ENCODE assay signal across 9 mouse cellular contexts in the genomic region with DNA sequence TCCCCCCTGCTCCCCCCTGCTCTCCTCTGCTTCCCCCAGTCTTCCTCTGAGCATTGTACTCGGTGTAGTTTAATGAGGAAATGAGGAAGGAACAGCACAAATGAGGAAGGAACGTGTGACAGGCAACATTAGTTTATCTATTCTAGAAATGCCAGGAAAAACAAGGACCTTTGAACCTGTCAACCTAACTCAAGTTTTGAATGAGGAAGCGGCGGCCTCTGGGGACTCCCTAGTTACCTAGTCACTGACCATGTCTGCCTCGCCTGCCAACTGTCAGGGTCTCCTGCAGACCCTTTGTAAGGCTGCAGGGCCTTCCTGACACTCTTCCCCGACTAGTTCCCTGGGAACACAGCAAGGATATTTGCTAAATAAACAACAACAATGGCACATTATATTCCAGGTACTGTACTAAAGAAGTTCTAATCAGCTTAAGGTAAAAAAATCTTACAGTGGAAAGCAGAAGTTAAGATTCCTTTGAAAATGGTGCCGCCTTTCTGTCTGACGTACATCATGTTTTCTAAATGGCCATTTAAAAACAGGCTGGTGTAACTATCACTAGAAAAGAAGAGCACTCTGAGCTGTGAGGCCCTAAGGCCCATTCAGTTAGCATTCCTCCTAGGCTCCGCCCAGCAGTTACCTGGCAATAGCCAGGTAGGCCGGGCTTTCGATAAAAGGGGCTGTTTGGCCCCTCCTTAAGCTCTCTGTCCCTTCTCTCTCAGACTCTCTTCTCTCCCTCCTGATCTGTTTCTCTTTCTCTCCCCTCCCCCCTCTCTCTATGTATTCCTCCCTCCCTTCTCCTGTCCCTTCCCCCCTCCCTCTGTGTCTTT. TPM values are rescaled to one million over a fixed set of nuclear protein-coding genes. Genes with fewer than 3 reads are reported as not detected.
A peak's percentile ranks its signal among the peaks of the same experiment; 100 is the strongest.
DNase-seq lines count a peak whose midpoint lies in the region; ATAC-seq and TF ChIP-seq lines count a peak whose summit lies in the region.
"Had no signal": no experiment of that assay in that cellular context is flagged by ENCODE, and none has a peak within 500 bp of the region (broad histone marks: within the 10 kb centered on the region; RNA-seq: fewer than 3 reads in every experiment).

No protein-coding gene starts in this region.

- intact Hi-C loops in left cerebral cortex, adult 2 months (cut with DNase I), result no loop called here

- 33% methylated on average over 11 of the region's 11 CpGs for WGBS in forebrain, embryonic 10.5 days
- 28% methylated on average over 11 of the region's 11 CpGs for WGBS in forebrain, embryonic 12.5 days
- WGBS in kidney, postnatal 0 days, result 22% methylated on average over 11 of the region's 11 CpGs
- WGBS in neural tube, embryonic 13.5 days, result 20% methylated on average over 11 of the region's 11 CpGs
- 66% methylated on average over 11 of the region's 11 CpGs for WGBS in cerebellum, adult 2 months

- H3K27ac ChIP-seq in forebrain, embryonic 10.5 days, result peak overlapping the region; percentile 48; the same call in 1 of the 2 replicates
- H3K27ac ChIP-seq in forebrain, embryonic 12.5 days, result no peak overlapping the region
- H3K27ac ChIP-seq in kidney, postnatal 0 days, result peak overlapping the region; percentile 54; the same call in 1 of the 2 replicates
- peak overlapping the region; percentile 33; the same call in 1 of the 2 replicates for H3K27ac ChIP-seq in neural tube, embryonic 13.5 days (replicated peaks)
- no peak overlapping the region for H3K27ac ChIP-seq in left cerebral cortex, adult 2 months
- H3K27ac ChIP-seq in cerebellum, adult 2 months (ENCODE audit: insufficient read depth, low read length), result no peak overlapping the region

- peaks cover 39% of the 10 kb centered on the region for H3K4me1 ChIP-seq in forebrain, embryonic 10.5 days
- peaks cover 22% of the 10 kb centered on the region for H3K4me1 ChIP-seq in forebrain, embryonic 12.5 days
- peaks cover 27% of the 10 kb centered on the region for H3K4me1 ChIP-seq in kidney, postnatal 0 days (replicated peaks; ENCODE audit: insufficient read depth, low read length)
- peaks cover 36% of the 10 kb centered on the region for H3K4me1 ChIP-seq in neural tube, embryonic 13.5 days (replicated peaks)
- peaks cover 5% of the 10 kb centered on the region; the same call in 1 of the 2 replicates for H3K4me1 ChIP-seq in cerebellum, adult 2 months (ENCODE audit: control insufficient read depth, insufficient read depth, low read length)

- no peak for DNase-seq in forebrain, embryonic 10.5 days (ENCODE audit: extremely low spot score, low spot score)
- peak; percentile 35 for DNase-seq in embryo, embryonic 9.5 days (ENCODE audit: extremely low spot score)
- DNase-seq in kidney, postnatal 0 days (ENCODE audit: low spot score), result peak; percentile 77
- DNase-seq in cerebellum, postnatal 25 days, result no peak
- DNase-seq in left cerebral cortex, adult 2 months (ENCODE audit: extremely low spot score in 1 of 2, low spot score in 2 of 2), result no peak
- DNase-seq in cerebellum, adult 2 months, result no peak
- DNase-seq: heart, postnatal 10 days had no signal

- no peak for TF ChIP-seq POLR2A in cerebellum, adult 2 months (IDR thresholded peaks at IDR 0.05; ENCODE audit: borderline replicate concordance, insufficient read depth, low read length)

- H3K4me2 ChIP-seq in forebrain, embryonic 12.5 days, result no peak overlapping the region
- H3K4me2 ChIP-seq in kidney, postnatal 0 days (ENCODE audit: low read length), result no peak overlapping the region
- no peak overlapping the region for H3K4me2 ChIP-seq in neural tube, embryonic 13.5 days

- TF ChIP-seq CTCF in kidney, postnatal 0 days (IDR thresholded peaks at IDR 0.05; ENCODE audit: low read depth), result no peak
- TF ChIP-seq CTCF in left cerebral cortex, adult 2 months (IDR thresholded peaks at IDR 0.05), result no peak
- TF ChIP-seq CTCF in cerebellum, adult 2 months (IDR thresholded peaks at IDR 0.05; ENCODE audit: borderline replicate concordance, insufficient read depth, low read depth, low read length), result no peak

- no peak for ATAC-seq in forebrain, embryonic 12.5 days (ENCODE audit: low FRiP score)
- no peak; the same call in 1 of the 2 replicates for ATAC-seq in kidney, postnatal 0 days (replicated peaks; ENCODE audit: low FRiP score, low read depth)
- peak; percentile 66 for ATAC-seq in neural tube, embryonic 13.5 days (ENCODE audit: low read depth)

- peaks cover 14% of the 10 kb centered on the region for H3K36me3 ChIP-seq in forebrain, embryonic 10.5 days (replicated peaks)
- H3K36me3 ChIP-seq in forebrain, embryonic 12.5 days (replicated peaks), result peaks cover 13% of the 10 kb centered on the region
- 0 out of 2 replicates have a peak, but pooled peaks cover 9% of the 10 kb centered on the region for H3K36me3 ChIP-seq in kidney, postnatal 0 days (ENCODE audit: insufficient read depth, low read length)
- H3K36me3 ChIP-seq in neural tube, embryonic 13.5 days, result peaks cover 17% of the 10 kb centered on the region

- no peaks in the 10 kb centered on the region for H3K27me3 ChIP-seq in forebrain, embryonic 10.5 days (ENCODE audit: poor library complexity, severe bottlenecking)
- no peaks in the 10 kb centered on the region for H3K27me3 ChIP-seq in forebrain, embryonic 12.5 days
- no peaks in the 10 kb centered on the region for H3K27me3 ChIP-seq in kidney, postnatal 0 days (ENCODE audit: insufficient read depth, low read length)
- no peaks in the 10 kb centered on the region for H3K27me3 ChIP-seq in neural tube, embryonic 13.5 days
- H3K27me3 ChIP-seq in cerebellum, adult 2 months (ENCODE audit: control insufficient read depth, insufficient read depth, low read length), result no peaks in the 10 kb centered on the region

- no peaks in the 10 kb centered on the region for H3K9me3 ChIP-seq in forebrain, embryonic 10.5 days
- no peaks in the 10 kb centered on the region for H3K9me3 ChIP-seq in forebrain, embryonic 12.5 days
- H3K9me3 ChIP-seq in kidney, postnatal 0 days (replicated peaks; ENCODE audit: low read length), result no peaks in the 10 kb centered on the region
- no peaks in the 10 kb centered on the region for H3K9me3 ChIP-seq in neural tube, embryonic 13.5 days

- no peak overlapping the region for H3K9ac ChIP-seq in forebrain, embryonic 12.5 days
- H3K9ac ChIP-seq in kidney, postnatal 0 days (ENCODE audit: low read depth, low read length), result no peak overlapping the region
- H3K9ac ChIP-seq in neural tube, embryonic 13.5 days, result no peak overlapping the region

- H3K4me3 ChIP-seq in forebrain, embryonic 10.5 days, result no peak overlapping the region
- H3K4me3 ChIP-seq in forebrain, embryonic 12.5 days (replicated peaks), result no peak overlapping the region
- no peak overlapping the region for H3K4me3 ChIP-seq in kidney, postnatal 0 days (replicated peaks; ENCODE audit: low read depth, low read length)
- no peak overlapping the region for H3K4me3 ChIP-seq in neural tube, embryonic 13.5 days
- H3K4me3 ChIP-seq in left cerebral cortex, adult 2 months, result no peak overlapping the region
- H3K4me3 ChIP-seq in cerebellum, adult 2 months (replicated peaks; ENCODE audit: insufficient read depth, low read depth, low read length), result no peak overlapping the region

RNA-seq across cellular contexts. Expression of gene Uvrag, which starts 39.0 kb away (rescaled TPM):
- 9.8 and 10.4 TPM in 2 replicates for polyA plus RNA-seq in forebrain, embryonic 10.5 days (2016; fragmentation: Nextera tagmentation; extraction: Ambion mirVana)
- 14.8 and 16.1 TPM in 2 replicates for polyA plus RNA-seq in forebrain, embryonic 12.5 days (2016; fragmentation: Nextera tagmentation; extraction: Ambion mirVana)
- 19.0 and 21.6 TPM in 2 replicates for polyA plus RNA-seq in kidney, postnatal 0 days (2015; fragmentation: Nextera tagmentation; extraction: Ambion mirVana)
- polyA plus RNA-seq in neural tube, embryonic 13.5 days (2015; fragmentation: Nextera tagmentation; extraction: Ambion mirVana), result 15.8 and 16.6 TPM in 2 replicates
- total RNA-seq in left cerebral cortex, adult 2 months (2021), result 10 to 100 TPM; 47.6 to 68.3 TPM
- 19.2 TPM in 2 replicates for polyA plus RNA-seq in cerebellum, adult 2 months (2012; rRNA removed)

Comparison
In these comparisons a context has a peak if more than half of its experiments do, and no peak if none do; other contexts are left out.
1. H3K27ac ChIP-seq: peak in forebrain, embryonic 10.5 days (single experiment), kidney, postnatal 0 days (single experiment) and neural tube, embryonic 13.5 days (single experiment); none in forebrain, embryonic 12.5 days (single experiment), left cerebral cortex, adult 2 months (single experiment) and cerebellum, adult 2 months (single experiment).
2. DNase-seq: peak in embryo, embryonic 9.5 days (single experiment) and kidney, postnatal 0 days (single experiment); none in forebrain, embryonic 10.5 days (single experiment), cerebellum, postnatal 25 days (0 of 2), left cerebral cortex, adult 2 months (0 of 2) and cerebellum, adult 2 months (0 of 2).